In genomic region chr11:94172186-94172585, GRCm38 (mm10) we compare ENCODE assay signal across 12 mouse cellular contexts. TPM values are rescaled to one million over a fixed set of nuclear protein-coding genes. Genes with fewer than 3 reads are reported as not detected.
DNase-seq lines count a peak whose midpoint lies in the region; ATAC-seq lines count a peak whose summit lies in the region.
"Had no signal": no experiment of that assay in that cellular context is flagged by ENCODE, and none has a peak within 500 bp of the region (broad histone marks: within the 10 kb centered on the region; RNA-seq: fewer than 3 reads in every experiment).

No protein-coding gene starts in this region.

- DNase-seq in limb, embryonic 10.5 days (ENCODE audit: low spot score) = no peak
- peak; percentile 59 to 65 for DNase-seq in kidney, postnatal 36 days
- no peak for DNase-seq in spleen, postnatal 36 days (ENCODE audit: low spot score in 2 of 2)
- DNase-seq in thymus, postnatal 0 days (ENCODE audit: low spot score) = no peak
- DNase-seq in thymus, postnatal 4 days = no peak
- DNase-seq: cerebellum, postnatal 10 days; heart, adult 11 months; heart, postnatal 36 days; right cerebral cortex, postnatal 4 days had no signal

- no peak; the same call in 1 of the 2 replicates for ATAC-seq in limb, embryonic 15.5 days (ENCODE audit: insufficient number of reproducible peaks, low FRiP score, low TSS enrichment, low read depth)
- ATAC-seq in intestine, embryonic 16.5 days = peak; percentile 88
- peak; percentile 73; the same call in 1 of the 2 replicates for ATAC-seq in stomach, embryonic 15.5 days (ENCODE audit: insufficient read depth, low FRiP score, low read depth)

- 63% methylated on average over 9 of the region's 9 CpGs for WGBS in limb, embryonic 15.5 days
- 80% methylated on average over 9 of the region's 9 CpGs for WGBS in limb, embryonic 10.5 days
- 49% methylated on average over 9 of the region's 9 CpGs for WGBS in intestine, embryonic 16.5 days
- 61% methylated on average over 9 of the region's 9 CpGs for WGBS in stomach, embryonic 15.5 days

- H3K36me3 ChIP-seq in limb, embryonic 15.5 days = no peaks in the 10 kb centered on the region
- no peaks in the 10 kb centered on the region for H3K36me3 ChIP-seq in limb, embryonic 10.5 days
- H3K36me3 ChIP-seq in intestine, embryonic 16.5 days (ENCODE audit: control insufficient read depth, insufficient read depth, low read length) = no peaks in the 10 kb centered on the region
- no peaks in the 10 kb centered on the region for H3K36me3 ChIP-seq in stomach, embryonic 15.5 days

- peaks cover 16% of the 10 kb centered on the region for H3K4me1 ChIP-seq in limb, embryonic 15.5 days
- H3K4me1 ChIP-seq in limb, embryonic 10.5 days = peaks cover 12% of the 10 kb centered on the region; the same call in 1 of the 2 replicates
- peaks cover 24% of the 10 kb centered on the region for H3K4me1 ChIP-seq in intestine, embryonic 16.5 days (ENCODE audit: control insufficient read depth, insufficient read depth, low read length)
- H3K4me1 ChIP-seq in stomach, embryonic 15.5 days = peaks cover 24% of the 10 kb centered on the region

- H3K4me3 ChIP-seq in limb, embryonic 15.5 days = no peak overlapping the region
- H3K4me3 ChIP-seq in limb, embryonic 10.5 days = no peak overlapping the region
- no peak overlapping the region for H3K4me3 ChIP-seq in intestine, embryonic 16.5 days (ENCODE audit: low read length)
- H3K4me3 ChIP-seq in stomach, embryonic 15.5 days (replicated peaks) = no peak overlapping the region

- H3K27ac ChIP-seq in limb, embryonic 15.5 days = peak overlapping the region; percentile 48
- no peak overlapping the region for H3K27ac ChIP-seq in limb, embryonic 10.5 days
- H3K27ac ChIP-seq in intestine, embryonic 16.5 days (ENCODE audit: low read length) = peak overlapping the region; percentile 18; the same call in 1 of the 2 replicates
- H3K27ac ChIP-seq in stomach, embryonic 15.5 days = peak overlapping the region; percentile 67

- H3K4me2 ChIP-seq in limb, embryonic 15.5 days = no peak overlapping the region
- no peak overlapping the region for H3K4me2 ChIP-seq in intestine, embryonic 16.5 days (ENCODE audit: low read depth, low read length)
- no peak overlapping the region for H3K4me2 ChIP-seq in stomach, embryonic 15.5 days

- H3K27me3 ChIP-seq in limb, embryonic 15.5 days = no peaks in the 10 kb centered on the region
- no peaks in the 10 kb centered on the region for H3K27me3 ChIP-seq in limb, embryonic 10.5 days (ENCODE audit: low read depth, poor library complexity, severe bottlenecking)
- H3K27me3 ChIP-seq in intestine, embryonic 16.5 days (replicated peaks; ENCODE audit: control insufficient read depth, insufficient read depth, low read length) = no peaks in the 10 kb centered on the region
- no peaks in the 10 kb centered on the region for H3K27me3 ChIP-seq in stomach, embryonic 15.5 days (replicated peaks)

- no peak overlapping the region for H3K9ac ChIP-seq in limb, embryonic 15.5 days
- peak overlapping the region; percentile 43; the same call in 1 of the 2 replicates for H3K9ac ChIP-seq in intestine, embryonic 16.5 days (ENCODE audit: low read depth, low read length)
- no peak overlapping the region for H3K9ac ChIP-seq in stomach, embryonic 15.5 days

- H3K9me3 ChIP-seq in limb, embryonic 15.5 days = no peaks in the 10 kb centered on the region
- no peaks in the 10 kb centered on the region for H3K9me3 ChIP-seq in limb, embryonic 10.5 days (replicated peaks)
- H3K9me3 ChIP-seq in intestine, embryonic 16.5 days (ENCODE audit: control insufficient read depth, low read length) = no peaks in the 10 kb centered on the region
- no peaks in the 10 kb centered on the region for H3K9me3 ChIP-seq in stomach, embryonic 15.5 days

RNA-seq across cellular contexts. Expression of gene Tob1, which starts 39.1 kb away (rescaled TPM):
- polyA plus RNA-seq in limb, embryonic 15.5 days (2015; fragmentation: Nextera tagmentation; extraction: Ambion mirVana) = 43.1 and 47.6 TPM in 2 replicates
- polyA plus RNA-seq in limb, embryonic 10.5 days (2016; fragmentation: Nextera tagmentation; extraction: Ambion mirVana) = 15.0 and 22.5 TPM in 2 replicates
- polyA plus RNA-seq in intestine, embryonic 16.5 days (2015; fragmentation: Nextera tagmentation; extraction: Ambion mirVana) = 39.8 and 50.1 TPM in 2 replicates
- 54.8 and 65.2 TPM in 2 replicates for polyA plus RNA-seq in stomach, embryonic 15.5 days (2015; fragmentation: Nextera tagmentation; extraction: Ambion mirVana)
- polyA plus RNA-seq in thymus, postnatal 0 days (2015; fragmentation: Nextera tagmentation; extraction: Ambion mirVana) = 21.6 and 23.9 TPM in 2 replicates

Comparison
In these comparisons a context has a peak if more than half of its experiments do, and no peak if none do; other contexts are left out.
1. DNase-seq: peak in kidney, postnatal 36 days (2 of 2); none in limb, embryonic 10.5 days (single experiment), spleen, postnatal 36 days (0 of 2), thymus, postnatal 0 days (single experiment) and thymus, postnatal 4 days (single experiment).